Mouse (Mus musculus) left cerebral cortex, adult 2 months (tissue): ENCODE results near the gene Tnfaip8l2. TPM values are rescaled to one million over a fixed set of nuclear protein-coding genes. Genes with fewer than 3 reads are reported as not detected.
"Not testable (repeated sequence)": the region's sequence is repeated elsewhere in the genome, so short reads cannot be mapped to it uniquely, and the experiment has no call there.

ENCODE experiments used
- DNase-seq, 2 experiments: peaks; one replicate each; pipeline ENCODE4 v3.0.0; 2021 to 2022; ENCODE audit warnings: low spot score in 2 of 2, mixed read lengths in 1 of 2; ENCODE audit errors: extremely low spot score in 1 of 2
- H3K27ac ChIP-seq: fragments of 200-600 bp; 2 replicates; pipeline ENCODE4 v1.8.1; 2022
- H3K4me3 ChIP-seq: fragments of 200-600 bp; 2 replicates; pipeline ENCODE4 v1.8.1; 2022
- CTCF ChIP-seq: fragments of 200-600 bp; IDR thresholded peaks from 2 replicates; pipeline ENCODE4 v1.8.1; 2022; ENCODE audit warnings: antibody characterized with exemption, mild to moderate bottlenecking, moderate library complexity
- intact Hi-C: fragments of 180-260 bp; cut with DNase I; formaldehyde crosslinking; loops from one replicate; pipeline ENCODE4 v1.15.1; 2025
- total RNA-seq, 2 experiments: library from RNA; stranded (reverse); gene quantifications; 2 replicates each; pipeline ENCODE4 v1.2.3; 2021

Tnfaip8l2 gene
- total RNA-seq, 2 experiments from 2014 or later: 2.5 to 2.6 TPM

GRCm38 (mm10) chr3:95133176-95133575 lies 9.0 kb downstream of the Tnfaip8l2 start:
- H3K4me3 ChIP-seq: peak overlapping the region; percentile 67
- peak overlapping the region; percentile 90 for H3K27ac ChIP-seq
- no peak for DNase-seq
- intact Hi-C loops: no loop called here
- no peak for TF ChIP-seq CTCF

- peak; percentile 42 for TF ChIP-seq CTCF
- intact Hi-C loops, DNase-seq, H3K27ac ChIP-seq, H3K4me3 ChIP-seq: not testable (repeated sequence)
These were observed 9.8 kb downstream of the Tnfaip8l2 start for GRCm38 (mm10) chr3:95132389-95132788.

GRCm38 (mm10) chr3:95130081-95130480 lies 12.1 kb downstream of the Tnfaip8l2 start:
- H3K4me3 ChIP-seq: no peak overlapping the region
- H3K27ac ChIP-seq: no peak overlapping the region
- intact Hi-C loops: no loop called here
- TF ChIP-seq CTCF: no peak
- no peak for DNase-seq

GRCm38 (mm10) chr3:95129226-95129651 lies 12.9 kb downstream of the Tnfaip8l2 start:
- H3K27ac ChIP-seq: no peak overlapping the region
- no peak for TF ChIP-seq CTCF
- no peak for DNase-seq
- intact Hi-C loops: no loop called here
- no peak overlapping the region for H3K4me3 ChIP-seq

GRCm38 (mm10) chr3:95124972-95125371 lies 17.2 kb downstream of the Tnfaip8l2 start:
- no peak for TF ChIP-seq CTCF
- DNase-seq: peak in 1 of 2 experiments; percentile 39

GRCm38 (mm10) chr3:95124246-95124645 lies 17.9 kb downstream of the Tnfaip8l2 start, which contains the start of gene Tmod4:
Tmod4 (plus strand) TSS chr3:95124476.
- Histone ChIP-seq H3K4me3 (no peak within 1 kb of the TSS), H3K27ac (no peak within 1 kb of the TSS)
- TF ChIP-seq CTCF: peak; percentile 55
- intact Hi-C loops: no loop called here
- no peak for DNase-seq

More at GRCm38 (mm10) chr3:95124972-95125371, 17.2 kb downstream of the Tnfaip8l2 start:
- no peak overlapping the region for H3K27ac ChIP-seq
- H3K4me3 ChIP-seq: no peak overlapping the region
- intact Hi-C loops: no loop called here

GRCm38 (mm10) chr3:95121580-95121979 lies 20.6 kb downstream of the Tnfaip8l2 start:
- intact Hi-C loops: no loop called here
- no peak overlapping the region for H3K4me3 ChIP-seq
- DNase-seq: no peak
- H3K27ac ChIP-seq: no peak overlapping the region
- TF ChIP-seq CTCF: no peak

GRCm38 (mm10) chr3:95117751-95118150 lies 24.4 kb downstream of the Tnfaip8l2 start:
- TF ChIP-seq CTCF: no peak
- no peak overlapping the region for H3K4me3 ChIP-seq

GRCm38 (mm10) chr3:95112760-95113159 lies 29.4 kb downstream of the Tnfaip8l2 start:
- Histone ChIP-seq H3K4me3 (no peak overlapping the region), H3K27ac (no peak overlapping the region)
- TF ChIP-seq CTCF: no peak
- DNase-seq: no peak
- intact Hi-C loops: no loop called here

More at GRCm38 (mm10) chr3:95117751-95118150, 24.4 kb downstream of the Tnfaip8l2 start:
- no peak overlapping the region for H3K27ac ChIP-seq
- intact Hi-C loops: no loop called here
- DNase-seq: no peak

- H3K27ac ChIP-seq: peak within 1 kb of the TSS; percentile 92
- intact Hi-C loops: no loop called here
- peak; percentile 90 for DNase-seq
- peak within 1 kb of the TSS; percentile 63 for H3K4me3 ChIP-seq
- no peak for TF ChIP-seq CTCF
These were observed 31.0 kb downstream of the Tnfaip8l2 start, which contains the start of gene Vps72 for GRCm38 (mm10) chr3:95110911-95111726. Vps72 (plus strand) TSS chr3:95111022.

- peak; percentile 55 for TF ChIP-seq CTCF
- Histone ChIP-seq H3K27ac (no peak overlapping the region), H3K4me3 (no peak overlapping the region)
- no peak for DNase-seq
- intact Hi-C loops: loop anchor here (1.0 kb wide), 1 partner anchor 55 kb away; no protein-coding TSS in a partner anchor
These were observed 34.3 kb downstream of the Tnfaip8l2 start for GRCm38 (mm10) chr3:95107898-95108297.

- Histone ChIP-seq H3K27ac (peak overlapping the region; percentile 81), H3K4me3 (peak overlapping the region; percentile 97)
- intact Hi-C loops, DNase-seq: not testable (repeated sequence)
These were observed 34.9 kb downstream of the Tnfaip8l2 start for GRCm38 (mm10) chr3:95107308-95107707.
